Mouse (Mus musculus): ENCODE data around the gene Jam2. TPM values are rescaled to one million over a fixed set of nuclear protein-coding genes. Genes with fewer than 3 reads are reported as not detected.

Gene Jam2
- total and polyA plus RNA-seq, 2 experiments = 2.4 to 9.8 TPM

- no peak for DNase-seq (ENCODE audit: extremely low read depth, low read depth, low spot score)
- H3K36me3 ChIP-seq (ENCODE audit: control insufficient read depth, insufficient read depth, low read length) = no peaks in the 10 kb centered on the region
- no peaks in the 10 kb centered on the region for H3K27me3 ChIP-seq (ENCODE audit: control insufficient read depth, insufficient read depth, low read length)
- H3K9ac ChIP-seq (ENCODE audit: low read depth, low read length) = no peak overlapping the region
- no peak overlapping the region for H3K4me3 ChIP-seq (ENCODE audit: insufficient read depth, low read depth, low read length)
- H3K4me1 ChIP-seq (ENCODE audit: control insufficient read depth, insufficient read depth, low read length) = no peaks in the 10 kb centered on the region; the same call in 1 of the 2 replicates
- no peak overlapping the region for H3K27ac ChIP-seq (replicated peaks; ENCODE audit: insufficient read depth, low read depth, low read length)
- WGBS = 74% methylated on average over 8 of the region's 8 CpGs
- TF ChIP-seq CTCF (IDR thresholded peaks at IDR 0.05; ENCODE audit: low read depth, low read length) (no peak), POLR2A (IDR thresholded peaks at IDR 0.05; ENCODE audit: extremely low read depth, insufficient read depth, low read length) (no peak)
- H3K79me2 ChIP-seq (ENCODE audit: control insufficient read depth, insufficient read depth, low read length) = no peaks in the 10 kb centered on the region
Measured at GRCm38 (mm10) chr16:84814511-84814910, 40.6 kb downstream of the Jam2 start.

GRCm38 (mm10) chr16:84817423-84817822, 43.5 kb downstream of the Jam2 start:
- peaks cover 8% of the 10 kb centered on the region for H3K36me3 ChIP-seq (ENCODE audit: control insufficient read depth, insufficient read depth, low read length)
- no peak overlapping the region for H3K9ac ChIP-seq (ENCODE audit: low read depth, low read length)
- no peak overlapping the region for H3K27ac ChIP-seq (replicated peaks; ENCODE audit: insufficient read depth, low read depth, low read length)
- no peaks in the 10 kb centered on the region; the same call in 1 of the 2 replicates for H3K4me1 ChIP-seq (ENCODE audit: control insufficient read depth, insufficient read depth, low read length)
- no peaks in the 10 kb centered on the region for H3K27me3 ChIP-seq (ENCODE audit: control insufficient read depth, insufficient read depth, low read length)
- H3K79me2 ChIP-seq (ENCODE audit: control insufficient read depth, insufficient read depth, low read length) = no peaks in the 10 kb centered on the region
- peak; percentile 50 for DNase-seq (ENCODE audit: extremely low read depth, low read depth, low spot score)
- H3K4me3 ChIP-seq (ENCODE audit: insufficient read depth, low read depth, low read length) = no peak overlapping the region
- TF ChIP-seq CTCF (IDR thresholded peaks at IDR 0.05; ENCODE audit: low read depth, low read length) = 0 out of 2 replicates have a peak, but pooled peaks have one; percentile 7
- TF ChIP-seq POLR2A (IDR thresholded peaks at IDR 0.05; ENCODE audit: extremely low read depth, insufficient read depth, low read length) = no peak
- 21% methylated on average over 7 of the region's 7 CpGs for WGBS

GRCm38 (mm10) chr16:84825009-84825408, 51.1 kb downstream of the Jam2 start:
- WGBS = 18% methylated on average over 6 of the region's 6 CpGs
- peak; percentile 72 for DNase-seq (ENCODE audit: extremely low read depth, low read depth, low spot score)
- no peaks in the 10 kb centered on the region for H3K79me2 ChIP-seq (ENCODE audit: control insufficient read depth, insufficient read depth, low read length)
- TF ChIP-seq POLR2A (IDR thresholded peaks at IDR 0.05; ENCODE audit: extremely low read depth, insufficient read depth, low read length) (no peak), CTCF (IDR thresholded peaks at IDR 0.05; ENCODE audit: low read depth, low read length) (no peak)
- H3K4me3 ChIP-seq (ENCODE audit: insufficient read depth, low read depth, low read length) = no peak overlapping the region
- peak overlapping the region; percentile 15 for H3K27ac ChIP-seq (replicated peaks; ENCODE audit: insufficient read depth, low read depth, low read length)
- H3K4me1 ChIP-seq (ENCODE audit: control insufficient read depth, insufficient read depth, low read length) = peaks cover 11% of the 10 kb centered on the region
- H3K36me3 ChIP-seq (ENCODE audit: control insufficient read depth, insufficient read depth, low read length) = peaks cover 60% of the 10 kb centered on the region
- H3K27me3 ChIP-seq (ENCODE audit: control insufficient read depth, insufficient read depth, low read length) = no peaks in the 10 kb centered on the region
- no peak overlapping the region for H3K9ac ChIP-seq (ENCODE audit: low read depth, low read length)

GRCm38 (mm10) chr16:84831696-84832095, 57.8 kb downstream of the Jam2 start:
- peaks cover 42% of the 10 kb centered on the region for H3K36me3 ChIP-seq (ENCODE audit: control insufficient read depth, insufficient read depth, low read length)
- H3K27me3 ChIP-seq (ENCODE audit: control insufficient read depth, insufficient read depth, low read length) = no peaks in the 10 kb centered on the region
- 65% methylated on average over 5 of the region's 5 CpGs for WGBS
- no peak for TF ChIP-seq CTCF (IDR thresholded peaks at IDR 0.05; ENCODE audit: low read depth, low read length)
- no peak for TF ChIP-seq POLR2A (IDR thresholded peaks at IDR 0.05; ENCODE audit: extremely low read depth, insufficient read depth, low read length)
- DNase-seq (ENCODE audit: extremely low read depth, low read depth, low spot score) = no peak
- H3K9ac ChIP-seq (ENCODE audit: low read depth, low read length) = no peak overlapping the region
- peaks cover 9% of the 10 kb centered on the region for H3K79me2 ChIP-seq (ENCODE audit: control insufficient read depth, insufficient read depth, low read length)
- no peak overlapping the region for H3K4me3 ChIP-seq (ENCODE audit: insufficient read depth, low read depth, low read length)
- H3K27ac ChIP-seq (replicated peaks; ENCODE audit: insufficient read depth, low read depth, low read length) = no peak overlapping the region
- H3K4me1 ChIP-seq (ENCODE audit: control insufficient read depth, insufficient read depth, low read length) = 0 out of 2 replicates have a peak, but pooled peaks cover 5% of the 10 kb centered on the region

GRCm38 (mm10) chr16:84832736-84833135, 58.8 kb downstream of the Jam2 start:
- Histone ChIP-seq H3K79me2 (ENCODE audit: control insufficient read depth, insufficient read depth, low read length) (peaks cover 14% of the 10 kb centered on the region), H3K27me3 (ENCODE audit: control insufficient read depth, insufficient read depth, low read length) (no peaks in the 10 kb centered on the region), H3K36me3 (ENCODE audit: control insufficient read depth, insufficient read depth, low read length) (peaks cover 32% of the 10 kb centered on the region), H3K27ac (replicated peaks; ENCODE audit: insufficient read depth, low read depth, low read length) (no peak overlapping the region), H3K9ac (ENCODE audit: low read depth, low read length) (no peak overlapping the region), H3K4me3 (ENCODE audit: insufficient read depth, low read depth, low read length) (no peak overlapping the region), H3K4me1 (ENCODE audit: control insufficient read depth, insufficient read depth, low read length) (peaks cover 14% of the 10 kb centered on the region; the same call in 1 of the 2 replicates)
- TF ChIP-seq CTCF (IDR thresholded peaks at IDR 0.05; ENCODE audit: low read depth, low read length) (no peak), POLR2A (IDR thresholded peaks at IDR 0.05; ENCODE audit: extremely low read depth, insufficient read depth, low read length) (no peak)
- 44% methylated on average over 5 of the region's 5 CpGs for WGBS
- DNase-seq (ENCODE audit: extremely low read depth, low read depth, low spot score) = peak; percentile 88

GRCm38 (mm10) chr16:84834344-84834743, 60.4 kb downstream of the Jam2 start:
- TF ChIP-seq CTCF (IDR thresholded peaks at IDR 0.05; ENCODE audit: low read depth, low read length) (no peak), POLR2A (IDR thresholded peaks at IDR 0.05; ENCODE audit: extremely low read depth, insufficient read depth, low read length) (no peak)
- peak overlapping the region; percentile 95 for H3K27ac ChIP-seq (replicated peaks; ENCODE audit: insufficient read depth, low read depth, low read length)
- H3K79me2 ChIP-seq (ENCODE audit: control insufficient read depth, insufficient read depth, low read length) = peaks cover 19% of the 10 kb centered on the region
- no peak for DNase-seq (ENCODE audit: extremely low read depth, low read depth, low spot score)
- WGBS = under 1% methylated on average over 22 of the region's 22 CpGs
- peak overlapping the region; percentile 86 for H3K4me3 ChIP-seq (ENCODE audit: insufficient read depth, low read depth, low read length)
- H3K4me1 ChIP-seq (ENCODE audit: control insufficient read depth, insufficient read depth, low read length) = peaks cover 14% of the 10 kb centered on the region; the same call in 1 of the 2 replicates
- no peaks in the 10 kb centered on the region for H3K27me3 ChIP-seq (ENCODE audit: control insufficient read depth, insufficient read depth, low read length)
- peaks cover 26% of the 10 kb centered on the region for H3K36me3 ChIP-seq (ENCODE audit: control insufficient read depth, insufficient read depth, low read length)
- H3K9ac ChIP-seq (ENCODE audit: low read depth, low read length) = peak overlapping the region; percentile 92
